Mouse (Mus musculus) kidney, postnatal 0 days (tissue): ENCODE data around the gene Ankrd1. TPM values are rescaled to one million over a fixed set of nuclear protein-coding genes. Genes with fewer than 3 reads are reported as not detected.
A peak's percentile ranks its signal among the peaks of the same experiment; 100 is the strongest.

Source experiments
- ATAC-seq: fragments of 200-750 bp; cut with Nextera tagmentation; replicated peaks from 2 replicates; pipeline ENCODE4 v1.8.0; 2017; ENCODE audit warnings: low read depth, moderate number of reproducible peaks, moderate TSS enrichment, moderate library complexity; ENCODE audit not compliant: low FRiP score
- DNase-seq: peaks from one replicate; pipeline ENCODE4 v3.0.0-alpha.2; 2016; ENCODE audit warnings: low spot score
- H3K27ac ChIP-seq: fragments of 300-500 bp; sonication (generic); 2 replicates; pipeline ENCODE4 v1.5.1; 2014; ENCODE audit warnings: mild to moderate bottlenecking
- H3K27me3 ChIP-seq: fragments of 300-500 bp; sonication (generic); 2 replicates; pipeline ENCODE4 v1.6.1; 2014; ENCODE audit warnings: low read length, mixed read lengths; ENCODE audit not compliant: insufficient read depth
- H3K36me3 ChIP-seq: fragments of 300-500 bp; sonication (generic); 2 replicates; pipeline ENCODE4 v1.6.1; 2014; ENCODE audit warnings: low read length, mixed read lengths; ENCODE audit not compliant: insufficient read depth
- H3K4me1 ChIP-seq: fragments of 300-500 bp; sonication (generic); replicated peaks from 2 replicates; pipeline ENCODE4 v1.6.1; 2014; ENCODE audit warnings: antibody characterized with exemption, low read length, mixed read lengths; ENCODE audit not compliant: insufficient read depth
- H3K4me2 ChIP-seq: fragments of 300-500 bp; sonication (generic); 2 replicates; pipeline ENCODE4 v1.6.1; 2014; ENCODE audit warnings: mild to moderate bottlenecking, low read length, moderate library complexity, mixed read lengths
- H3K4me3 ChIP-seq: fragments of 300-500 bp; sonication (generic); replicated peaks from 2 replicates; pipeline ENCODE4 v1.5.1; 2014; ENCODE audit warnings: low read depth, low read length
- H3K9ac ChIP-seq: fragments of 300-500 bp; sonication (generic); 2 replicates; pipeline ENCODE4 v1.6.1; 2014; ENCODE audit warnings: low read depth, low read length
- H3K9me3 ChIP-seq: fragments of 300-500 bp; sonication (generic); replicated peaks from 2 replicates; pipeline ENCODE4 v1.6.1; 2016; ENCODE audit warnings: low read length, inconsistent platforms, mixed read lengths
- CTCF ChIP-seq: IDR thresholded peaks from 2 replicates; pipeline ENCODE4 v1.5.1; 2016; ENCODE audit warnings: antibody characterized with exemption, low read depth, mild to moderate bottlenecking, moderate library complexity
- WGBS: fragments of 180-500 bp; shearing (Covaris S2); extraction: QIAGEN DNeasy Blood & Tissue Kit; methylation state at CpG from one replicate; pipeline ENCODE4 v1.1.7; 2014; 5-methylcytosine and 5-hydroxymethylcytosine counted together
- polyA plus RNA-seq: library from polyadenylated mRNA; unstranded; fragments of >200 nt; fragmentation: Nextera tagmentation; extraction: Ambion mirVana; gene quantifications from 2 replicates; pipeline ENCODE4 v1.2.1, GENCODE M21; 2015

Ankrd1 gene
- 0.66 and 0.83 TPM in 2 replicates for polyA plus RNA-seq

DNA sequence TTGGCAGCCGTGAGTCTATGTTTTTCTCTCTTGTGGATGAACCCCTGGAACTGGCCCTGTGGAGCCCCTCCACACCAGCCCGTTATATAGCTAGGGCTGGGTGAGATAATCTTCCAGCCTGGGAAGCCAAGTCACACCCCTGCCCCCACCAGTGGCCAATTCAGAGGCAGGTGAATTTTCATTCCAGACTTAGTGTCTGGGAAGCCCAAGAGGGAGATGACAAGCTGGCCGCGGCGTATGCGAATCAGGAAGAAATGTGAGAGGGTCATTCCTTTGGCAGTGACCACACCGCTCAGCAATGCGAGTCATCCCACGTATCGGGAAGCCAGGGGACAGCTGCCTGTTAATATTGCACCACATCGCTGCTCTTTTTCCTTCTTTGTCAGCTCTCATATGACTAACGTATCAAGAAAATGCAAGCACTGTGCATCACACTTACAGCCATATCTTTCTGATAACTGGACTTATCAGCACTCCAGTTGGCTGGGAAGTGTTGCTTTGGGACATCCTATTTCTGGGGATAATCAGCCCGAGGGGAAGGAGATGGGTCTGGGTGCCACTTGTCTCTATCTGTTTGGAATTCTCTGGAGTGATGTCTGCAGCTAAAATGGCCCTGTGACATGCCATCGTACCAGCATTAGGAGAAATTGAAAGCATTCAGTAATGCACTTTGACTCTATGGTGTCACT is at the start of gene Ankrd1:
Gene Ankrd1 (minus strand): TSS at position 317 of the 689 bp plus-strand sequence.
- H3K27ac ChIP-seq = no peak within 1 kb of the TSS
- 60% methylated on average over 14 of the region's 14 CpGs for WGBS
- no peak within 1 kb of the TSS for H3K4me3 ChIP-seq
- no peaks in the 10 kb centered on the region for H3K4me1 ChIP-seq
- H3K9me3 ChIP-seq = peaks cover 12% of the 10 kb centered on the region
- no peak; the same call in 1 of the 2 replicates for ATAC-seq
- no peak within 1 kb of the TSS for H3K9ac ChIP-seq
- TF ChIP-seq CTCF = no peak
- H3K27me3 ChIP-seq = no peaks in the 10 kb centered on the region
- H3K36me3 ChIP-seq = no peaks in the 10 kb centered on the region
- H3K4me2 ChIP-seq = no peak within 1 kb of the TSS
- DNase-seq = peak; percentile 23

- no peak for ATAC-seq
- no peak for TF ChIP-seq CTCF
- WGBS = 85% methylated on average over 2 of the region's 2 CpGs
- H3K27ac ChIP-seq = no peak overlapping the region
- no peaks in the 10 kb centered on the region for H3K36me3 ChIP-seq
- no peaks in the 10 kb centered on the region for H3K9me3 ChIP-seq
- H3K27me3 ChIP-seq = no peaks in the 10 kb centered on the region
- no peak overlapping the region for H3K4me2 ChIP-seq
- no peak for DNase-seq
- no peak overlapping the region for H3K4me3 ChIP-seq
- H3K9ac ChIP-seq = no peak overlapping the region
- no peaks in the 10 kb centered on the region for H3K4me1 ChIP-seq
These were observed 49.2 kb upstream of the Ankrd1 start for GRCm38 (mm10) chr19:36169101-36169500.

- Histone ChIP-seq H3K4me2 (no peak overlapping the region), H3K9me3 (no peaks in the 10 kb centered on the region), H3K36me3 (no peaks in the 10 kb centered on the region), H3K27me3 (no peaks in the 10 kb centered on the region), H3K4me3 (no peak overlapping the region), H3K4me1 (no peaks in the 10 kb centered on the region), H3K9ac (no peak overlapping the region), H3K27ac (no peak overlapping the region)
- DNase-seq (no peak), ATAC-seq (no peak)
- TF ChIP-seq CTCF = no peak
- 76% methylated on average over 4 of the region's 4 CpGs for WGBS
These were observed 48.2 kb upstream of the Ankrd1 start for GRCm38 (mm10) chr19:36168121-36168520.

GRCm38 (mm10) chr19:36167291-36167896 is 47.5 kb upstream of the Ankrd1 start:
- ATAC-seq (no peak), DNase-seq (no peak)
- H3K9me3 ChIP-seq = no peaks in the 10 kb centered on the region
- no peaks in the 10 kb centered on the region for H3K4me1 ChIP-seq
- H3K4me3 ChIP-seq = no peak overlapping the region
- H3K4me2 ChIP-seq = no peak overlapping the region
- H3K36me3 ChIP-seq = no peaks in the 10 kb centered on the region
- H3K27ac ChIP-seq = no peak overlapping the region
- no peaks in the 10 kb centered on the region for H3K27me3 ChIP-seq
- no peak for TF ChIP-seq CTCF
- H3K9ac ChIP-seq = no peak overlapping the region
- 75% methylated on average over 6 of the region's 6 CpGs for WGBS

- H3K4me2 ChIP-seq = no peak overlapping the region
- no peak for TF ChIP-seq CTCF
- no peaks in the 10 kb centered on the region for H3K4me1 ChIP-seq
- 82% methylated on average over 6 of the region's 6 CpGs for WGBS
- DNase-seq (no peak), ATAC-seq (no peak)
- H3K9ac ChIP-seq = no peak overlapping the region
- H3K4me3 ChIP-seq = no peak overlapping the region
- H3K36me3 ChIP-seq = no peaks in the 10 kb centered on the region
- no peak overlapping the region for H3K27ac ChIP-seq
- H3K27me3 ChIP-seq = no peaks in the 10 kb centered on the region
- H3K9me3 ChIP-seq = no peaks in the 10 kb centered on the region
These were observed 46.7 kb upstream of the Ankrd1 start for GRCm38 (mm10) chr19:36166401-36167160.

- DNase-seq = no peak
- TF ChIP-seq CTCF = no peak
- 74% methylated on average over 4 of the region's 4 CpGs for WGBS
- Histone ChIP-seq H3K4me3 (no peak overlapping the region), H3K36me3 (no peaks in the 10 kb centered on the region), H3K27ac (no peak overlapping the region), H3K9ac (no peak overlapping the region), H3K4me1 (no peaks in the 10 kb centered on the region), H3K4me2 (no peak overlapping the region), H3K27me3 (no peaks in the 10 kb centered on the region), H3K9me3 (no peaks in the 10 kb centered on the region)
- ATAC-seq = no peak
These were observed 45.5 kb upstream of the Ankrd1 start for GRCm38 (mm10) chr19:36165351-36165750.
